Mouse (Mus musculus) lung, postnatal 0 days (tissue): ENCODE results near the gene Ovol1.

Experiments used
- CTCF ChIP-seq: IDR thresholded peaks from 2 replicates; pipeline ENCODE4 v1.5.1; 2016; ENCODE audit warnings: antibody characterized with exemption, mild to moderate bottlenecking
- EP300 ChIP-seq: IDR thresholded peaks from 2 replicates; pipeline ENCODE4 v1.6.1; 2016; ENCODE audit warnings: antibody characterized with exemption, mild to moderate bottlenecking, control low read depth

GRCm38 (mm10) chr19:5572331-5573125 is 12.1 kb upstream of the Ovol1 start:
- TF ChIP-seq CTCF, result no peak
- TF ChIP-seq EP300, result no peak
